Mouse (Mus musculus): ENCODE data around the gene Gtf3c1.

- TF ChIP-seq CTCF (IDR thresholded peaks at IDR 0.05; ENCODE audit: low read depth, low read length), result no peak
- TF ChIP-seq POLR2A (IDR thresholded peaks at IDR 0.05; ENCODE audit: extremely low read depth, insufficient read depth, low read length), result no peak
Measured at GRCm38 (mm10) chr7:125746621-125747315, 39.2 kb upstream of the Gtf3c1 start.
